Mouse (Mus musculus) spleen, adult 18-20 months (tissue): Measurements from ENCODE around the gene Prkx.

Source experiments
- DNase-seq, 2 experiments: peaks; one replicate each; pipeline ENCODE4 v3.0.0; 2022; ENCODE audit warnings: mixed read lengths in 2 of 2

The Prkx gene

GRCm38 (mm10) chrX:77796238-77796835 is at the start of gene Prkx:
TSS of gene Prkx (minus strand) at chrX:77796278.
- DNase-seq: peak in 1 of 2 experiments; percentile 33

GRCm38 (mm10) chrX:77812031-77812430 is 16.0 kb upstream of the Prkx start:
- DNase-seq: no peak

DNA sequence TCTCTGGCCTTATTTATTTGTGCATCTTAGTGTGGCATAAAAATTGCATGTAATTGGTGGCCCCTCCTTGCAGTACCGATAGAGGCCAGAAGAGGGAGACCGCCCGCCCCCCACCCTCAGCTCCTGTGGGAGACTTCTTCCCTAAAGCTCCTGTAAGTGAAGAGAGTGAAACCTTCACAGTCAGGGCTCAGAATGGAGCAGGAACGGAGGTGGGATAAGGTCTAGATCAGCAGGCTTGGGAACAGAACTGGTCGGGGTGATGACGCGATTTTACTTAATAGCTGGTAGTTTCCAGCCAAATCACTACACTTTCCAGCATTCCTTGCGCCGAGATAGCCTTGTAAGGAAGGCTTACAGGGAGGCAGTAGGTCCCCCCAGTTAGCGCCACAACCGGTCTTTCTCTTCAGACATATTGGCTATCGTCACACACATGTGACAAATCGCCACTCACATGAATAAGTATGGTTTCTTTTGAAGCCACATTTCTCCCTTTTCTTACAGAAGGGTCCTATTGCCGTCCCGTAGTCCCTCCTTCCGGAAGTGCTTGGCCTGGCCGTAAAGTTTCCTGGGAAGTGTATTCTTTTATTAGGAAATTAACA is 14.6 kb upstream of the Prkx start:
- peak; percentile 6 to 38 for DNase-seq

- peak; percentile 8 to 37 for DNase-seq
Measured at GRCm38 (mm10) chrX:77808602-77809001, 12.5 kb upstream of the Prkx start.

DNA sequence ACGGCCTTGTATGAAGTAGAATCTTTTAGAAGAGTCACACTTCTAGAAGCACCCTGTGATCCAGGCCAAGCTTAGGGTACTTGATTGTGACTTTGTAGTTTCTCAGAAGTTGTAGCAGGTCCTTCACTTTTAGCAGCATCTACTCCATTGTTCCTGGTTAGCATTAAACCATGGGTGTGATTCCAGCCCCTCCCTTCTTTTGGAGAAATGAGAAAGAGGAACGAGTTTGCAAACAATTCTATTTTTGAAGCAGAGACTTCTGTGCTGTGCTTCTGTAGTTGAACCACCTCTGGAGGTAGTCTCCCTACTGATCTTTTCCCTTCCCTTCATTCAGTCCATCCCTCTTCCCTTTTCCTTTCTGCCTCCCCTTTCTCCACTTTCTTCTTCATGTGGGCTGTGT is 6.2 kb upstream of the Prkx start:
- no peak for DNase-seq

DNA sequence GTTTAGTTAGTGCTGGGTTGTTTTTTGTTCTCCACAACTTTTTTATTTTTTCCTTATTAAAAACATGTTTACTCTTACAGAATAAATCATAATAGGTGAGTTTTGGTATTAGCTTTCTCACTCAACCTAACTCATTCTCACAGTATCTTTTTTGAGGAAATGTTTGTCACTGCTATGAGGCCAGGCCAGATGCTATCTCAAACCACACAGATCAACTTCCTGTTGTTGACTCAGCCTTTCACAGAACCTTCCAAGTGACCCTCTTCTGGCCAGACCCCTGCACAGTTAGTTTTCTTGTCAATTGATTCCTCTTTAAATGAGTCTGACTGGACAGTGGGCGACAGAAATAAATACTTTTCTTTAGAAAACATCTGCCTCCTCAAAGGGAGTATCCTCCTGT is 5.5 kb upstream of the Prkx start:
- DNase-seq: no peak

DNA sequence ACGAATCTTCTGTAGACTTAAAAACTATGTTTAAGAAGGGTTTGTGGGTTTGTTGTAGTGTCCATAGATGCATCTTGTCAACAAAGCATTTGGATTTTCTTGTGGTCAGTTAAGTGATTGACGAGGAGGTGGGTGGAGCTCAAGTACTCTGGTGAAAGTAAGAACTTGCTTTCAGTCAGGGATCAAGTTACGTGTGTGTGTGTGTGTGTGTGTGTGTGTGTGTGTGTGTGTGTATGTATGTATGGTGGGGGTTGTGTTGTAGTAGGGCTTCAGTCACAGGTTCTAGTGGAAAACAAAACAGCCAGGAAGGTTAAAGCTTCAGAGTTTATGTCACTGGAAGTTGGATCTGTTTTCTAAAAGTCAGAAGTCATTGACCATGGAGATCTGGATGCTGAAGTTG is 3.5 kb upstream of the Prkx start:
- no peak for DNase-seq

- DNase-seq: no peak
Measured at GRCm38 (mm10) chrX:77797801-77798200, 1.7 kb upstream of the Prkx start.

DNA sequence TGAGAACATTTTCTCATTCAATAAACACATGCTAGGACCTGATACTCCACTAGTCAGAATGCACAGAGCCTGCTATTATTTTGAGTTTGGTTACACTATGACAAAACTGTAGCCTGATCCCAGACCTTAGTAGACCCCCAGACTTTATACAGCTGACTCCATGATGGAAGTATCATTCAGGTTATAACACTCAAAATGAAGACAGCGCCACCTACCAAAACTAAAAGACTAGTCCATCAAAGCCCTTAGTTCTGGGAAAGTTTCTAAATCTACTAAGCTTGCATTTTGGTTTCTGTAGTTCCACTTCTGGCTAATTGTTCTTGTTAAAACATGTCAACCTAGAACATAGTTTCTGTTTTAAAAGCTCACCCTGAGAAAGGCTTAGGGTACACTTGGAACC is 838 bp upstream of the Prkx start:
- no peak for DNase-seq

GRCm38 (mm10) chrX:77795858-77796174 is 262 bp downstream of the Prkx start:
- peak; percentile 83 to 84 for DNase-seq

- DNase-seq: peak in 1 of 2 experiments; percentile 27
Measured at GRCm38 (mm10) chrX:77794962-77795857, 868 bp downstream of the Prkx start.

GRCm38 (mm10) chrX:77788675-77789074 is 7.4 kb downstream of the Prkx start:
- DNase-seq: no peak

- DNase-seq: no peak
Measured at GRCm38 (mm10) chrX:77786354-77786753, 9.7 kb downstream of the Prkx start.

GRCm38 (mm10) chrX:77777822-77778221 is 18.3 kb downstream of the Prkx start:
- DNase-seq: no peak

DNA sequence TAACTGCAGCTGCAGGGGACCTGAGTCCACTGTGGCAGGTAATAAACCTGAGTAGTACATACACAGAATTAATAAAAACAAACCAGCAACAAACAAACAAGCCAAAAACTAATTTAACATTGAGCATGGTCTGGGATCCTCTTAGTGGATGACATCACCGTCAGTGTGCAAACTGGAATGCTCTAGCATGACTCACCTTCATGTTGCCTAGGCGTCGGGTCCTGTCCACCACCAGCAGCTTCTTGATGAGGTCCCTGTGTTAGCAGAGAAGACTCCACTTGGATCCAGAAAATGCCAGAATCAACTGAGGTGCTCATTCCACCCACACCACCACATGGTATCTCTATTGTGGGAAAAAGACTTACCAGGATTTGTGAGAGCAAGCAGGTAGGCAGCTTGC is 30.9 kb downstream of the Prkx start:
- DNase-seq: no peak

GRCm38 (mm10) chrX:77744260-77744659 is 51.8 kb downstream of the Prkx start:
- DNase-seq: no peak

- peak in 1 of 2 experiments; percentile 4 for DNase-seq
Measured at GRCm38 (mm10) chrX:77741383-77741782, 54.7 kb downstream of the Prkx start.

DNA sequence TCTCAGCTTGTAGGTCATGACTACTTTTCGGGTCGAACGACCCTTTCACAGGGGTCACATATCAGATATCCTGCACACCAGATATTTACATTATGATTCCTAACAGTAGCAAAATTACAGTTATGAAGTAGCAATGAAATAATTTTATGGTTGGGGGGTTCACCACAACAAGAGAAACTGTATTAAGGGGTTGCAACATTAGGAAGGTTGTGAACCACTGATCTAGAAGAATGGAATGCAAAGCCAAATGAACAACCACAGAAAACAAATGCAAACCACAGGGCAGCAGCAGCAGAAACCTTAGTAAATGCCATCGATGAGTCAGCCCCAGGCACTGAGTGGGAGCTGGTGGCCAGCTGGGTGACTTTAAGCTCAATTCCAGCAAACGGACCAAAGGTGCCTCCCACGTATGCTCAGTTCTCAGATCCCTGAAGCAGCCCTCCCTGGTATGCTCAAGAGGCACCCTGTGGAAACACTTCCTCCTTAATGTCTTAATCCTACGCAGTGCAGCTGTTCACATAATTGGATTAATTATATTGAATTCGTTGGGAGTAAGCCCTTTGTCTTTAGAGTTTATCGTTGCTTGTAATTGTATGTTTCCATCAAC is 62.0 kb downstream of the Prkx start:
- DNase-seq: no peak

GRCm38 (mm10) chrX:77720298-77720697 is 75.8 kb downstream of the Prkx start:
- DNase-seq: peak in 1 of 2 experiments; percentile 8
